Mouse (Mus musculus): ENCODE data around the gene Nav3. TPM values are rescaled to one million over a fixed set of nuclear protein-coding genes. Genes with fewer than 3 reads are reported as not detected.

The Nav3 gene
- total and polyA plus RNA-seq, 3 experiments = not detected

GRCm38 (mm10) chr10:109889171-109889475, 566.9 kb downstream of the Nav3 start:
- Histone ChIP-seq H3K36me3 (ENCODE audit: control insufficient read depth in 1 of 2, insufficient read depth in 2 of 2, low read length in 2 of 2) (no peaks in the 10 kb centered on the region), H3K79me2 (ENCODE audit: control insufficient read depth, insufficient read depth, low read length, poor library complexity) (no peaks in the 10 kb centered on the region), H3K27me3 (ENCODE audit: control insufficient read depth in 1 of 2, insufficient read depth in 2 of 2, low read length in 2 of 2) (no peaks in the 10 kb centered on the region), H3K4me3 (ENCODE audit: control insufficient read depth in 1 of 2, insufficient read depth in 1 of 2, low read depth in 2 of 2, low read length in 2 of 2) (no peak overlapping the region), H3K9me3 (replicated peaks; ENCODE audit: insufficient read depth, low read length) (no peaks in the 10 kb centered on the region), H3K27ac (ENCODE audit: control insufficient read depth, low read depth, low read length) (no peak overlapping the region), H3K4me1 (ENCODE audit: control insufficient read depth in 1 of 2, insufficient read depth in 2 of 2, low read length in 2 of 2) (no peaks in the 10 kb centered on the region), H3K9ac (ENCODE audit: control insufficient read depth, low read depth, low read length, poor library complexity, severe bottlenecking) (no peak overlapping the region)
- TF ChIP-seq ETS1 (IDR thresholded peaks at IDR 0.05; ENCODE audit: low read depth, low read length) (no peak), NRF1 (IDR thresholded peaks at IDR 0.05; ENCODE audit: insufficient read depth, low read depth, low read length, poor library complexity, severe bottlenecking) (no peak), TBP (IDR thresholded peaks at IDR 0.05; ENCODE audit: low read depth, low read length) (no peak), UBTF (IDR thresholded peaks at IDR 0.05; ENCODE audit: borderline replicate concordance, insufficient read depth, low read depth, low read length) (no peak), HCFC1 (IDR thresholded peaks at IDR 0.05; ENCODE audit: low read depth, low read length) (no peak), MAX (IDR thresholded peaks at IDR 0.05; ENCODE audit: low read length) (no peak), GATA1 (IDR thresholded peaks at IDR 0.05; ENCODE audit: low read depth, low read length) (no peak), RCOR1 (IDR thresholded peaks at IDR 0.05; ENCODE audit: low read depth, low read length) (no peak), JUND (IDR thresholded peaks at IDR 0.05; ENCODE audit: low read depth, low read length) (no peak), GABPA (IDR thresholded peaks at IDR 0.05; ENCODE audit: low read depth, low read length) (no peak), CTCF (IDR thresholded peaks at IDR 0.05 in 2 of 3, conservative IDR thresholded peaks at IDR 0.05 in 1 of 3; ENCODE audit: control insufficient read depth in 1 of 3, insufficient read depth in 1 of 3, low read depth in 2 of 3, low read length in 3 of 3, poor library complexity in 1 of 3, severe bottlenecking in 1 of 3) (no peak)
- no peak for DNase-seq (ENCODE audit: low read depth, low spot score)

DNA sequence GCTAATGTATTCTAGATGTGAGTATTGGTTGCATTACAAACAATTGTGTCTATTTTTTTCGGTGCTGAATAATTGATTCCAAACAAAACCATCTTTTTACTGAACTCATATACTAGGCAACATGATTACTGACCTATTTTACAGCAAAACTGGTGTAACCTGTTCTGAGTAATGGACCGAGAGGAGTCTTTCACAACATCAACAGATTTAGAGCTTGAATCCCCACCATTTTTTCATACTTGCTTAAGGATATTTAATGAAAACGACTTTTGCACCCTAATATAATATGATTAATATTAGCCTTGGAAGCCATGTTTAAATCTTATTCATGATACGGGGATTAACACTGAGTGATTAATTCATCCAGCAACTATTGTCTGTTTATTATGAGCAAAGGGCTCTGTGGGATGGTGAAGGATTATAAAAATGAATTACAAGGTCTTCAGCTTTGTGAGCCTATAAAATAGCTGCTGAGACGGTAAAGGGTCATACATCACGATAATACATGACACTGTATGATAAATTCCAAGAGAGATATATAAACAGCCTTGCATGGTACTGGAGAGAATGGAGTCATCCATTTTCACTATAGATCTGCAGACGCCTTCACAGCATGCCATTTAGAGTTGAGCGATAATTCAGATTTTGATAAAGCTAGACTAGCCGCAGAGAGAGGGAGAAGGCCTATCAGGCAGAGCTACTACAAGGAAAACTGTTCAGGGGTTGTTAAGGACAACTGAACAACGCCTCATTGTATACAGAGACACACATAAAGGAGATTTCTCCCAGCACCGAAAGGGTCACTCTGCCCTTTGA, 567.4 kb downstream of the Nav3 start:
- Histone ChIP-seq H3K27me3 (ENCODE audit: control insufficient read depth in 1 of 2, insufficient read depth in 2 of 2, low read length in 2 of 2) (no peaks in the 10 kb centered on the region), H3K27ac (ENCODE audit: control insufficient read depth, low read depth, low read length) (no peak overlapping the region), H3K9ac (ENCODE audit: control insufficient read depth, low read depth, low read length, poor library complexity, severe bottlenecking) (no peak overlapping the region), H3K4me3 (ENCODE audit: control insufficient read depth in 1 of 2, insufficient read depth in 1 of 2, low read depth in 2 of 2, low read length in 2 of 2) (no peak overlapping the region), H3K36me3 (ENCODE audit: control insufficient read depth in 1 of 2, insufficient read depth in 2 of 2, low read length in 2 of 2) (no peaks in the 10 kb centered on the region), H3K9me3 (replicated peaks; ENCODE audit: insufficient read depth, low read length) (no peaks in the 10 kb centered on the region), H3K4me1 (ENCODE audit: control insufficient read depth in 1 of 2, insufficient read depth in 2 of 2, low read length in 2 of 2) (no peaks in the 10 kb centered on the region), H3K79me2 (ENCODE audit: control insufficient read depth, insufficient read depth, low read length, poor library complexity) (no peaks in the 10 kb centered on the region)
- DNase-seq (ENCODE audit: low read depth, low spot score) = no peak
- TF ChIP-seq USF1 (IDR thresholded peaks at IDR 0.05; ENCODE audit: low read depth, low read length) = no peak
- TF ChIP-seq MYC (IDR thresholded peaks at IDR 0.05; ENCODE audit: low read depth, low read length) = no peak
- TF ChIP-seq EP300 (IDR thresholded peaks at IDR 0.05; ENCODE audit: low read depth in 1 of 2, low read length in 2 of 2) = no peak

DNA sequence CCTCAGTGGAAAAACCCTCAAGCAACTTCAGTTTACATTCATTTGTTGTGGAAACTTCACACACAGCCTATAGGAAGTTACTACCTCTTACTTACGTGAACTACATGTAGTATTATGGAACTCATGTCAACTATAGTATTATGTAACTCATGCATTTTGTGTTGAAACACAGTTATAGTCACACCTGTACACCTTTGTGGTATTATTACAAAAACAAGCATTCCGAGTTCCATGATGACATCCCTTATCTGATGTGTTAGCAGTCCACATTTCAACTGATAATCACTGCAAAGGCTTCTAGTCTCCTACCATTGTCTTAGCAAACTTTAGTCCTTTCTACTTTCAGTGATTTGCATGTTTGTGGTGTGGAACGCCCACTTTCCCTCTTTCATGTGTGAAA, 568.8 kb downstream of the Nav3 start:
- no peak for TF ChIP-seq ZMIZ1 (IDR thresholded peaks at IDR 0.05; ENCODE audit: low read depth, low read length)
- no peak for TF ChIP-seq MAX (IDR thresholded peaks at IDR 0.05; ENCODE audit: low read length)
- TF ChIP-seq EP300 (IDR thresholded peaks at IDR 0.05; ENCODE audit: low read depth in 1 of 2, low read length in 2 of 2) = no peak
- no peak for TF ChIP-seq GATA1 (IDR thresholded peaks at IDR 0.05; ENCODE audit: low read depth, low read length)
- TF ChIP-seq MYB (IDR thresholded peaks at IDR 0.05; ENCODE audit: low read depth, low read length) = no peak
- no peak for TF ChIP-seq TBP (IDR thresholded peaks at IDR 0.05; ENCODE audit: low read depth, low read length)
- TF ChIP-seq E2F4 (IDR thresholded peaks at IDR 0.05; ENCODE audit: borderline replicate concordance, low read depth, low read length) = no peak
- no peak for TF ChIP-seq SIN3A (IDR thresholded peaks at IDR 0.05; ENCODE audit: low read length)
- no peak for TF ChIP-seq TCF12 (IDR thresholded peaks at IDR 0.05; ENCODE audit: low read depth, low read length)
- no peak for TF ChIP-seq UBTF (IDR thresholded peaks at IDR 0.05; ENCODE audit: borderline replicate concordance, insufficient read depth, low read depth, low read length)
- TF ChIP-seq NRF1 (IDR thresholded peaks at IDR 0.05; ENCODE audit: insufficient read depth, low read depth, low read length, poor library complexity, severe bottlenecking) = no peak
- no peak for TF ChIP-seq POLR2A (IDR thresholded peaks at IDR 0.05; ENCODE audit: control insufficient read depth in 1 of 2, insufficient read depth in 1 of 2, low read depth in 1 of 2, low read length in 2 of 2, poor library complexity in 1 of 2)
- no peak for TF ChIP-seq POLR2AphosphoS5 (IDR thresholded peaks at IDR 0.05; ENCODE audit: borderline replicate concordance, low read depth, low read length)
- TF ChIP-seq MAFK (IDR thresholded peaks at IDR 0.05; ENCODE audit: borderline replicate concordance, low read depth, low read length) = no peak
- TF ChIP-seq ZNF384 (IDR thresholded peaks at IDR 0.05; ENCODE audit: low read depth, low read length) = no peak
- no peak overlapping the region for H3K4me3 ChIP-seq (ENCODE audit: control insufficient read depth in 1 of 2, insufficient read depth in 1 of 2, low read depth in 2 of 2, low read length in 2 of 2)
- no peaks in the 10 kb centered on the region for H3K36me3 ChIP-seq (ENCODE audit: control insufficient read depth in 1 of 2, insufficient read depth in 2 of 2, low read length in 2 of 2)
- H3K27me3 ChIP-seq (ENCODE audit: control insufficient read depth in 1 of 2, insufficient read depth in 2 of 2, low read length in 2 of 2) = no peaks in the 10 kb centered on the region
- no peak for DNase-seq (ENCODE audit: low read depth, low spot score)
- no peaks in the 10 kb centered on the region for H3K9me3 ChIP-seq (replicated peaks; ENCODE audit: insufficient read depth, low read length)
- H3K4me1 ChIP-seq (ENCODE audit: control insufficient read depth in 1 of 2, insufficient read depth in 2 of 2, low read length in 2 of 2) = no peaks in the 10 kb centered on the region
- H3K9ac ChIP-seq (ENCODE audit: control insufficient read depth, low read depth, low read length, poor library complexity, severe bottlenecking) = no peak overlapping the region
- H3K27ac ChIP-seq (ENCODE audit: control insufficient read depth, low read depth, low read length) = no peak overlapping the region
- H3K79me2 ChIP-seq (ENCODE audit: control insufficient read depth, insufficient read depth, low read length, poor library complexity) = no peaks in the 10 kb centered on the region

Data from MEL (cell line).